Mouse (Mus musculus): ENCODE data around the gene Kalrn.

DNA sequence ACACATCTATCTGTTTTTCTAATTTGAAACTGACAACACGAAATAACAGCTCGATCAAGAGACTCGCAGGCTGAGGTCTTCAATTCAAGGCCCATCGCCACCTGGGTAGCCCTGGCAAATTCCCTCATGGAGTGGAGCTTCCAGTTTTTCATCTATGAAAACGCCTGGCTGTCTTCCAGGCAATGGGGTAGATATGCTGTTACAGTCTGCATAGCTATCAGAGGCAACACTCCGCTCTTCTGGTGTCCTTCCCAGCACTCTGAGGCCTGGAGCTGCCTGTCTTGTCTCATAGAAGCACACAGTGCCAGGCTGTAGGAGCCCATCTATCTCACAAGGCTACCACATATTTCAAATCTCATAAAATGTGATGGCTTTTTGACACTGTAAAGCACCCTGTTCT is 87.8 kb downstream of the Kalrn start:
- no peak for TF ChIP-seq TAL1 (IDR thresholded peaks at IDR 0.05; ENCODE audit: low read length)
- TF ChIP-seq GATA1 (IDR thresholded peaks at IDR 0.05; ENCODE audit: low read length), result no peak
